Mouse (Mus musculus): ENCODE data around the gene Glis3. TPM values are rescaled to one million over a fixed set of nuclear protein-coding genes. Genes with fewer than 3 reads are reported as not detected.

Glis3 gene
- total RNA-seq, 1 experiment from 2014 or later, result 13.5 TPM

GRCm38 (mm10) chr19:28380691-28381262, 299.1 kb downstream of the Glis3 start:
- no peak for DNase-seq

- no peak for DNase-seq
Measured at GRCm38 (mm10) chr19:28377788-28378295, 302.0 kb downstream of the Glis3 start.

DNA sequence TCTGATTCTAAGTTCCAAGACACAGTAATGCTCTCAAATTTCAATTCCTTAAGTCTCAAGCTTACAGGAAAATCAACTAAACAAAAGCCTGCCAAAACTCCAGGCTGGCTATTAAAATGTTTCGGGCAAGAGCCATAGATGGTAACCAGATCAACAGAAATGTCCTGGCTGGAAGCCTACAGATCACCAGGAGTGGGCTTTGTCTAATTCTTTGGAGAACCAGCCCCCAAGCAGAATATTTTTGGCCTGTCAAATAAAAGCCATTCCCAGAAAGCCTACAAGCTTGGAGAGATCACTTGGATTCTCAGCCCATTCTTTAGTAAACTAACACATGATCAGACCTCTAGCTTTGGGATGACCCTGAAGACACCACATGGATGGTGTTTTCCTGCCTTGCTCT, 303.5 kb downstream of the Glis3 start:
- no peak for DNase-seq

DNA sequence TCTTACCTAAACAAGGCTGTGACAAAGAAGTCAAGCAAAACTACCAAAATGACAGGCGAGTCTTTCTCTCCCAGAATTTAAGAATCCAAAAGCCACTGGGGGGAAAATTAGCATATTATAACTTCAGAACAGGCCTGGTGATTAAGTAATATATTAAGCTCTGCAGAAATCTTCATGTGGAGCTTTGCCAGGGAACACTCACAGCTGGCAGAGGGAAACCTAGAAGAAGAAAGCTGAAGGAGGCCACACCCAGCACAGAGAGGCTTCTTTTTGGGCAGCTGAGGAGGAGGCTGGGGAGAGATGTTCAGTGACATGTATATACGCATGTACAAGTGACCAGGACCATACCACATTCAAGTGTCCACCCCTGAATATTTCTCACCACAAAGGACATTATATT, 304.1 kb downstream of the Glis3 start:
- no peak for DNase-seq

- no peak for DNase-seq
Measured at GRCm38 (mm10) chr19:28374524-28374923, 305.4 kb downstream of the Glis3 start.

DNA sequence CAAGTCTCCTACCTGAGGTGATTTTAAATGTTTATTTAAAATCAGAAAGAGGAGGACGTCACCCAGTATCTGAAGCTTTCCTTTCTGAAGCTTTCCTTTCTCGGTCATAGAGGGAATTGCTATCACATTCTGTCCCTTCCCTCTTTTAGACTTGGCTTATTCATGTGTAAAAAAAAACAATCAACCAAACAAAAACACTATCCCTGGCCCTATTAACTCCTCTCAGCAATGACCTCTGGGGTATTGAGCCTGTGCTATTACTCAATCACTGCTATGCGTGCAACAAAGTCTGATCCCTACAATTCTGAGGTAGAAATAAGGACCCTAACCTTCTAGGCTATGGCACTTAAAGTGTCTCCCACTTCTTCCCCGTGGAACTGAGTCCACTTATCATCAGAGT, 311.7 kb downstream of the Glis3 start:
- DNase-seq, result no peak

DNA sequence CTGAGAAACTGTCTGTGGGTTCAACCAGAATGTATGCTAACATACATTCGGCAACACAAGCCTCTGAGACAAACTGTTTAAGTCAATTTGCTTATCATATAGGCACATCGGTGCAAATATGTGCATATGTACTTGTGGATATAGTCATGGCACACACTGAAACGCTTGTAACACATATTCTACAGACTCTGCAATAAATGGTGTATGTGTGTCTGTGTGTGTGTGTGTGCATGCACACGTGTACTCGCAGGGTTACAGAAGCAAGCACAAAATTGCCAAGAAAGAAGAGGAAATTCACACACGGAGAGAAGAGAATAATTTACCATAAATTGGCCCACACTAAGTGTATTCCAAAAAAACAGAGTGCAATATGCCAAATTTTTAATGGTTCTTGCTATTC, 312.6 kb downstream of the Glis3 start:
- no peak for DNase-seq

DNA sequence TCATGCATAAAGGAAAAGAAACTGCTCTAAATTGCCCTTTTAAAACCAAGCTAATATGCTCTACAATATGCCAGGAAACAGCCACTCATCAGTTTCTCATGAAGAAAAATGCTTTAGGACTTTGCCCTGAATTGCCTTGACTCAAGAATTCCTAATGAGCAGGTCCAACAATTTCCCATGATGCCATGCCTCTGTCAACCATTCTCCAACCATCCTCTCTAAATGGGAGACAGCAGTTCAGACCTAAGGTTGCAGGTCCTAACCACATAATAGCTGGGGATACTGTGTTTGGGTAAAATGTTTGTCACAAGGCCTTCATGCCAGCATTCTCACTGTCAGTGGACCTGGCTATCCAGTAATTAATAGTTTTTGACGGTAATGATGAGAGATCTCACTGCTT, 313.1 kb downstream of the Glis3 start:
- no peak for DNase-seq

DNA sequence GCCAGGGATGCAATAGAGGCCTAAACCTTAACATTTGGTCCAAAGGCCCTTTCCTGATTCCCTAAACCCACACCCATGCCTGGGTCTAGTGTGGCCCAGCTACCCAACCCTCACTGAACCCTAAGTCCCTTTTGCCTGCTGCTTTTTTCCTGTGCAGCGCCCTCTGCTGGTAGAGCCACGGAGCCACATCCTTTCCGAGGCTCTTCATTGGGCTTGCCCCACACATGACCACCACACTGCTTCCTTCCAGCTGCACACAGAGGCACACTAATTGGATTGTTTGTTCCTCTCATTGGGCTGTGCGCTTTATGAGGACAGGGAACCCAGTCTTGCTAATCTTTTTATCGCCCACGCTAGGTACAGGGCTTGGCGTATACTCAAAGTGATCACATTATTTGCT, 314.0 kb downstream of the Glis3 start:
- peak; percentile 57 for DNase-seq

- no peak for DNase-seq
Measured at GRCm38 (mm10) chr19:28360884-28361283, 319.0 kb downstream of the Glis3 start.

GRCm38 (mm10) chr19:28357595-28357994, 322.3 kb downstream of the Glis3 start:
- no peak for DNase-seq

DNA sequence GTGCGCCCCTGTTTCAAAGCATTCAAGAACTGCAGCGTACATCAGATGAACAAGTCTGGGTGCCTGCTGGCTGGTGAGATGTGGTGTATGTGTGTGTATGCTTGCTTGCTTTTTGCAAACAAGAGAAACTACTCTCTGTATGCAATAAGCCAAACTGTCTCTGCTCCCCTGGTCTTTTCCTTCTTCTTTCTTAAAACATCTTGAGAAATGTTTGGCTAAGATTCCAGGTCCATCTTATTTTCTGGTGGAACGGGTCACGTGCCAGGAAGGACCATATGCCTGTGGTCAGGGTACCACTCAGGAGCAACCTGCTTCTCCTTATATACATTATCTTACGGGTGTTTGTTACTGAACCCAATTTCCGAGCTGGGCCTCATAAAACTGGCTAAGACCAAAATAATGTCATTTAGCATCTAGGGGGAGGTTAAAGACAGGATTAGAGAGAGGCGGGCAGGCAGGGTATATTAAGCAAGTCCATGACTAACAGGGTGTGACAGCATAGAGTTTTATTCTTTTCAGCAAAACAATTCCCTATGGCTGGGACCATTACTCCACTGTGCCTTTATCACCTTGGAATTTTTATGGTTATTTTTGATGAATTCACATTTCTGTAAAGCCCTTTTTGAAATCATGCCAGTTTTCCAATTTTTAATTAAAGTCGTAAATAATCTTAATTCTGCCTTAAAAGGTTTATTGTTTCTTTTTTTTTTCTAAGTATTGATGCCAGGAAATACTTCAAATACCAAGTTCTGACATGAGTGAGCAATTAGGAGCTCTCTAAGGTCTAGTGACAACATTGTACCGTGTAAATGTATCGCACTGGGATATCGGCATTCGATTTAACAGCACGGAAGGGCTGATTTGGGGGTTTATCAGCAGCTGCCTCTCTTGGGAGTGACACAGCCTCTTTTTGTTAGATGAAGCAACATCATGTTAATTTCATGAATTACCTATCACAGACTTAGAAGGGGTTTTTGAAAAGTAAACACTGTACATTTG, 328.5 kb downstream of the Glis3 start:
- DNase-seq, result no peak

- peak; percentile 5 for DNase-seq
Measured at GRCm38 (mm10) chr19:28347080-28347825, 332.6 kb downstream of the Glis3 start.

DNA sequence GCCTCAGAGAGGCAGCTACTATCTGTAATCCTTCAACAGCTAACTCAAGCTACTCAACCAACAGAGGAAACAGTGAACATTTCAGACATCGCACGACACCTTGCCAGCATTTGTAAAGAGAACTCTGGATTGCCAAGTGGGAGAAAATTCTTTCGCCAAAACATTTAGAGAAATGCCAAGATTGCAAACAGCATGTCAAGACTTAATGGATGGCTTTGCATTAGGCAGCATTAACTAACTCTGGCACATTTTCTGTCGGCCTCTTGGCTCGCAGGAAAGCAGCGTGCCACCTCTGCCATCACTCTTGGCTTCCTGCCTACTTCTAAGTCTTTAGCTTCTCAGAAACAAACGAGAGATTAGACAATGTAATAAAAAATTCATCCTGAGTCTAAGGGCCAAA, 336.2 kb downstream of the Glis3 start:
- no peak for DNase-seq

DNA sequence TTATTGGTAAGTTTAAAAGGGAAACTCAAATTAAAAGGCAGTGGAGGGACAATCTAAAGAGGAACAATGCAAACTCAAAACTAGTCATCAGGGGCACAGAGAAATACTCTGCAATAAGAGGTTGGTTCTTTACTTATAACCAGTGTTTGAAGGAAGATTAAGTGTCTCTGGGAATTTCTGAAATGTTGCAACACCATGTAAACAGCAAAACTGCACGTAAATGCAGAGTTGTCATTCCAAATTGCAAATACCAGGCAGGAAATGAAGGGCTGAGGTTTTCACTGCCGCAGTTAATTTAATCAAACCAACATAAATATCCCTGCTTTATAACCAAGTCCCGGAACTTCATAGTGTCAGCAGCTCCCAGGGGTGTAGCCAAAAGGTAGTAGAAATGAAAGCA, 342.3 kb downstream of the Glis3 start:
- DNase-seq, result no peak

DNA sequence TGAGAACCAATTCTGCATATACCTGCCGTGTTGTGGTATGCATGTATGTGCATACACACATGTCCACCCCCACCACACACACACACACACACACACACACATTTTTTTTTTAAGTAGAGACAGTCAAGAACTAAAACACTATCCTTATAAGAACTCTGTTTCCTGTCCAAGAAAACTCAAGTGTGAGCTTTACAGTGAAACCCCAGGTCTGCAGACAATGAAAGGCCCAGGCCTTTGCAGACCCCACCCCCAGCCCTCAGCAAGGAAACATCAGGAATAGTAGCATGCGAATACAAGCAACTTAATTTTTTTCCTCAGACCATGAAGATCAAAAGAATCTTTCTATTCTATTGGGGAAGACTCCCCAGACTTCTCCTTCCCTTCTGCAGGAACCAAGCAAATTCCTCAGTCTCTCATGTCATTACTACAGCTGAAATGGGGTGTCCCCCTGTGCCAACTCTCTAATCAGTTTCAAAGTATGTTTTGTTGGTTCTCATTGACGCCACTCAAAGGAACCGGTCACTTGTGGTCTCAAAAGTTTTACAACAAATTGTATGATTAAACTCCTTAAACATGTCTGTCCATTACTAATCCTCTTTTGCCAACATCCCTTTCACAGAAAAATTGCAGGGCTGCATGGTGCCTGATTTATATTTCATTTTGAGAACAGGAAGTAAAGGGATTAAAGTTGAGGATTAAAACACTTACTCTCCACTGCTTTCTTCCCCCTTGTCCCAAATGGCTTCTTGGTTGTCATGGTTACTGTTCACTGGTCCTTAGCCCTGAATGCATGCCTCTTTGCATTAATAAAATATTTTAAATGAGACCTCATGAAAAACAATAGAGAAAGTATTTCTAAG, 343.0 kb downstream of the Glis3 start:
- DNase-seq, result no peak

GRCm38 (mm10) chr19:28335890-28336289, 344.0 kb downstream of the Glis3 start:
- no peak for DNase-seq

GRCm38 (mm10) chr19:28333007-28333766, 346.7 kb downstream of the Glis3 start:
- DNase-seq, result no peak

GRCm38 (mm10) chr19:28328444-28329110, 351.3 kb downstream of the Glis3 start:
- no peak for DNase-seq

- DNase-seq, result no peak
Measured at GRCm38 (mm10) chr19:28327536-28327935, 352.3 kb downstream of the Glis3 start.
